Mouse (Mus musculus): ENCODE results near the gene Thap4. TPM values are rescaled to one million over a fixed set of nuclear protein-coding genes. Genes with fewer than 3 reads are reported as not detected.

Thap4 gene
- 42.9 and 56.5 TPM in 2 replicates for polyA plus RNA-seq (2016; fragmentation: Nextera tagmentation; extraction: Ambion mirVana)

DNA sequence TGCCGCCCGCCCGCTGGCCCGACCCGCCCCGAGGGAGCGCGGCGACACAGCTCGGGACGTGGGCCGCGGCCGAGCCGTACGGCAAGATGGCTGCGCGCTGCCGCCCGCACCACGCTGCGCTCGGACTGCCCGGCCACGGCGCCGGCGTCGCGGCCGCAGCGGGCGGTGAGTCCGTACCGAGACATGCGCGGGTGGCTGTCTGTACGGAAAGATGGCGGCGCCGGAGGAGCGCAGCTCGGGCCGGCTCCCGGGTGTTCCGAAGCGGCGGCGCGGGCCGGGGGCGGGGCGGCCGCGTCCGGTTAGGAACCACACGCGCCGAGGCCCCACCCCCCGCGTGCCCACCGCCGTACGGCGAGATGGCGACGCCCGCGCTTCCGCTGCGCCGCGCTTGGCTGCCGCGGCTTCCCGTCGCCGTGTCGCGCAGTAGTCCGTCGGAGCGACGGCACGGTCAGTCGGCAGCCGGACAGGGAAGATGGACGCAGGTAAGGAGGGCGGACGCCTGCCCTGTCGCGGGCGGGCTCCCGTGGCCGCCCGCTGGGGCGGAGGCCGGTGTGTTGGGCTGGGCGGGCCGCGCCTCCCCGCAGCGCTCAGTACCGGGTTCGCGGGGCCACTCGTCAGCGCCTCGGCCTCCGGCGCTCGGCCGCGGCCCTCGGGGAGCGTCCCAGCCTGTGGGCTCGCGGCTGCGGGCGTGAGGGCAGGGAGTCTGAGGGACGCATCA, at the start of gene Thap4:
Gene Thap4 (minus strand): TSS at position 292 of the 718 bp plus-strand sequence.
- H3K9me3 ChIP-seq, result no peaks in the 10 kb centered on the region
- peak; percentile 93 for DNase-seq (ENCODE audit: low spot score)
- no peaks in the 10 kb centered on the region for H3K27me3 ChIP-seq (ENCODE audit: insufficient read depth, poor library complexity, severe bottlenecking)
- peak within 1 kb of the TSS; percentile 96 for H3K27ac ChIP-seq
- H3K4me3 ChIP-seq, result peak within 1 kb of the TSS; percentile 96
- peaks cover 10% of the 10 kb centered on the region for H3K36me3 ChIP-seq
- WGBS, result under 1% methylated on average over 121 of the region's 121 CpGs
- H3K4me1 ChIP-seq, result 0 out of 2 replicates have a peak, but pooled peaks cover 3% of the 10 kb centered on the region

DNA sequence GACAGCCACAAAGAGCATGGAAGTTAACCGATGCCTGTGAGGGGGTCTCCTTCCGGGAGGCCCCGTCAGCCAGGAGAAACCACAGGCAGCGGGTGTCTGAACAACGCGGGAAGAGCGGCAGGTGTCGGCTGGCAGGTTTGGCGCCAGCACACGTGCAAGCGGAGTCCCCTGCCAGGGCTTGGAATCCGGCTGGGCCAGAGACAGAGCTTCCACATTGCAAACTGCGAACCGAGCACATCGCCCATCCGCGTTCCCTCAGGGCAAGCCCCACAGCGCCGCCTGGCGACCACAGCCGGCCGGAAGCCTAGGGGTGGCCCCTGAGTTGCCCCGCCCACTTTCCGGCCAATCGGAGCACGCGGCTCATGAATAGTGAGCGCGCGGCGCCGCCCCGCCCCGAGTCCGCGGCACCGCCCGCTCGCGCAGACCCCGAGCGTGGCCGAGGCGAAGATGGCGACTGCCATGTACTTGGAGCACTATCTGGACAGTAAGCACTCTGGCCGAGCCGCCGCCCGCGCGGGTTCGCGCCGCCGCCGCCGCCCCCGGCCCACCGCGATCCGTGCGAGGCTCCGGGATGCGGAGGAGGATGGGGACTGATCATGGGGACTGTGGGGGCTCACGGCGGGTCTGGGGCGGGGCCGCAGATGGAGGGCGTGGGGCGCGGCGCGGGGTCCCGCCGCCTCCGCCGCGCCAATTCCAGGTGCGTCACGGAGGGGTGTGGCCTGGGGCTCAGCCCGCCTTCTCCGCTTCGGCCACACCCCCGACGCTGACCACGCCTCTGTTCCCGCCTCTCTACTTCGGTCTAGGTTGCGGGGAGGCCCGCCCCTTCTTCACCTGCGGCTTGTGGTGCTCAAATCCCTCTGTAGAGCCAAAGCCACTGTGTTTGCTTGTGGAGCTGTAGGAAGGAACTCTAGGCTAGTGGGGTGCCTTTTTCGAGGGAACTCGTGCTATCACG, 49.2 kb upstream of the Thap4 start, which contains the start of gene Ing5:
Gene Ing5 (plus strand): TSS at position 410 of the 952 bp plus-strand sequence.
- under 1% methylated on average over 90 of the region's 94 CpGs for WGBS
- peak; percentile 99 for DNase-seq (ENCODE audit: low spot score)
- peaks cover 44% of the 10 kb centered on the region for H3K36me3 ChIP-seq

DNA sequence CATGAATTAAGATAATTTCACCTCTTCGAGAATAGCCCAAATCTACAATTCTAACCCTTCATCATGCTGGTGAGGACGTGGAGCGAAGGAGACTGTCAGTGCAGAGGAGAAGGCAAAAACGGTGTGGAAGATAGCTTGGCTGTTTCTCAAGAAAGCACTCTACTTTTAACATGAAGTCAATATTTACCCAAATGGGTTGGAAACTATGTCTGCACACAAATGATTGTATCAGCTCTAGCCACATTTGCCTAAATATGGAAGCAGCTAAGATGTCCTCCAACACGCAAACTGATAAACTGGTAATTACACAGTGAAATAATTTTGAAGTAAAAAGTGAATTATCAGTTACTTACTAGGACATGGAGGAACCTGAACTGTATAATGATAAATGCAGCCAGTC, 48.1 kb upstream of the Thap4 start:
- DNase-seq (ENCODE audit: low spot score), result no peak
- peak overlapping the region; percentile 98 for H3K27ac ChIP-seq
- 82% methylated on average over 5 of the region's 5 CpGs for WGBS
- peaks cover 44% of the 10 kb centered on the region for H3K36me3 ChIP-seq
- H3K4me1 ChIP-seq, result peaks cover 31% of the 10 kb centered on the region
- no peaks in the 10 kb centered on the region for H3K27me3 ChIP-seq (ENCODE audit: insufficient read depth, poor library complexity, severe bottlenecking)
- no peaks in the 10 kb centered on the region for H3K9me3 ChIP-seq
- H3K4me3 ChIP-seq, result peak overlapping the region; percentile 82

More for the DNA sequence above, 49.2 kb upstream of the Thap4 start, which contains the start of gene Ing5:
- Histone ChIP-seq H3K4me1 (peaks cover 31% of the 10 kb centered on the region), H3K9me3 (no peaks in the 10 kb centered on the region), H3K27me3 (ENCODE audit: insufficient read depth, poor library complexity, severe bottlenecking) (no peaks in the 10 kb centered on the region), H3K4me3 (peak within 1 kb of the TSS; percentile 82), H3K27ac (peak within 1 kb of the TSS; percentile 98)

DNA sequence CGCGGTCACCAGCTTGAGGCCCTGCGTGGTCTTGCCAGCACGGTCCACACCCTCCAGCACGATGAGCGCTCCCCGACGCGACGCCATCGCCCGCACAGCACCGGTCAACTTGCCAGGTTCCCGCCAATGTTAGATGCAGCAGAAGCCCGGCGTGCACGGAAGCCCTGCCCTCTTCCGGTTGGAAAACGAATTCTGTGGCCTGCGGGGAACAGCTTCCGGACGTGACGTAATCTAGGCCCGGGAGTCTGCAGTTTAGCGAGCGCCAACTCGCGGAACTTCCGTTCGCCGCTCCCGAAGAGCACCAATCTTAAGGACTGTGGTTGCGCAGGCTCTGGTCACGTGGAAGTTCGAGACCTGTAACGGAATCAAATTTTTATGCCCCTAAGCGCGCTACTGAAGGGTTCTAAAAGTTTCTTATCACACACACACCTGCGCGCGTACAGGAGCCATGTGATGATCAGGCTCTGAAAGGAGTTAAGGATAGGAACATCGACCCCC, 47.1 kb upstream of the Thap4 start, which contains the start of gene Dtymk:
Gene Dtymk (minus strand): TSS at position 194 of the 498 bp plus-strand sequence.
- peak within 1 kb of the TSS; percentile 82 for H3K4me3 ChIP-seq
- H3K9me3 ChIP-seq, result no peaks in the 10 kb centered on the region
- peak; percentile 98 for DNase-seq (ENCODE audit: low spot score)
- under 1% methylated on average over 42 of the region's 42 CpGs for WGBS
- H3K27me3 ChIP-seq (ENCODE audit: insufficient read depth, poor library complexity, severe bottlenecking), result no peaks in the 10 kb centered on the region
- H3K27ac ChIP-seq, result peak within 1 kb of the TSS; percentile 94
- peaks cover 31% of the 10 kb centered on the region for H3K4me1 ChIP-seq
- peaks cover 49% of the 10 kb centered on the region for H3K36me3 ChIP-seq

DNA sequence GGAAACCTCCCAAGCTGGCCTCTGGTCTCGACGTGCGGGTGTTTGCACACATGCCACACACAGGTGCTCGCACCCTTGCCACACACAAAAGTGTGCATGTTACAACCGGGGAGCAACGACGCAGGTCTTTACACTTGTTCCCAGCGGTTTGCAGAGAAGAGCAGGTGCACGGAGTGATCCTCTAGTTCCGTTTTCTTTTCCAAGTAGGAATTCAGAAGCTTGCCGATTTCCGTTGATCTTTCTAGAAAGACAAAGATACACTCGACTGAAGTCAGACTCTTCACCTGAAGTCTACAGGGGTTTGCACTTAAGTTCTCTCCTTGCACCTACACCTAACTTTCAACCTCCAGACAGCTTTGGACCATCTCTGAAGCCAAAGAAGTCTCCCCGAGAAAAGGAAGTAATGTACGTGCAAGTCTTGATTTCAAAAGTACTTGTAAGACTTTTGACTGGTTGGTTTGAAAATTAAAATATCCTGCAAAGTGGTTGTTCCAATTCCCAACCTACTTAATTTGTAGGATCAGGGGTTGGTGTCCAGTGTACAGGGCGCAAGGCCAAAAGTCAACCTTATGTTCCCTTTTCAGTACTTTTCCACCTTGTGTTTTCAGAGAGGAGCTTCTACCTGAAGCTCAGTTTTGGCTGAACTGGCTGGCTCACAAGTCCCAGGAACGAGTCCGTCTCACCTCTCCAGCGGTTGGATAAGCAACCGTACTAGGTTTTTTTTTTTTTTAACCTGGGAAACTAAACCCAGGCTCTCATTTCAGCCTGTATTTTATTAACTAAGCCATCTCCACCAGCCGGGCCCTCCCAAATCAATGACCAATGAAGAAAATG, 46.2 kb upstream of the Thap4 start:
- no peak for DNase-seq (ENCODE audit: low spot score)
- Histone ChIP-seq H3K27me3 (ENCODE audit: insufficient read depth, poor library complexity, severe bottlenecking) (no peaks in the 10 kb centered on the region), H3K4me3 (peak overlapping the region; percentile 82), H3K27ac (peak overlapping the region; percentile 94), H3K36me3 (peaks cover 42% of the 10 kb centered on the region), H3K4me1 (peaks cover 30% of the 10 kb centered on the region), H3K9me3 (no peaks in the 10 kb centered on the region)
- WGBS, result 74% methylated on average over 21 of the region's 21 CpGs

DNA sequence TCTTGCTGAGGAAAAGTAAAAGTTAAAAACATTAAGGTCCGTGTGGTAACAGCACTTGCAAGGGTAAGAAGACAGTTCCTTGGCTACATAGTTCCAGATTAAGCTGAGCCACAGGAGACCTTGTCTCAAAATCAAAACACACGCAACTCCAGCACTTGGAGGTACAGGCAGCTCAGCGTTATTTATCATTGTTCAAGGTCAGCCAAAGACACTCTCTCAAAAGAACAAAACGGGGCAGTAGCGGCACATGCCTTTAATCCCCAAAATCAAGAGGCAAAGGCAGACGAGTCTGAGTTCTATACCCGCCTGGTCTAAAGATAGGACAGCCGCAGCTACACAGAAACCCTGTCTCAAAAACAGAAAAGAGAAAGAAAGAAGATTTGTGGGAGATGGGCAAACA, 41.2 kb upstream of the Thap4 start:
- H3K27ac ChIP-seq, result peak overlapping the region; percentile 13; the same call in 1 of the 2 replicates
- WGBS, result 73% methylated on average over 8 of the region's 8 CpGs

DNA sequence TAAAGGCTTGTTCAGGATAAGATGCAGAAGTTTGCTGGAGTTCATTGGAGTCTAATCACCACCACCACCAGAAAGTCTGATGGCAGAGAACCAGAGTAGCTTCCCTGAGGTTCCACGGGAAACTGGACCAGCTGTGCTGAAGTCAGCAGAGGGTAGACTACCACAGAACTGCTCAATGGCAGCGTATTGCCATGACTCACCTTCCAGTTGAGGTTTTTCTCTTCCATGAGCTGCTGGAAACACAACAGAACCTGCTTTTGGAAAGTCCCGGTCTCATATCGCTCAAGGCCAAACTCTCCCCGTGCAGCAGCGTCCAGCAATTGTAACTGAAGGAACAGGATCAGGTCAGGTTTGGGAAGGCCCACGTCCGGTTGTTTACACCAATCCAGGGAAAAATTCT, 39.9 kb upstream of the Thap4 start:
- Histone ChIP-seq H3K27ac (no peak overlapping the region), H3K4me1 (no peaks in the 10 kb centered on the region), H3K4me3 (no peak overlapping the region), H3K27me3 (ENCODE audit: insufficient read depth, poor library complexity, severe bottlenecking) (no peaks in the 10 kb centered on the region), H3K36me3 (peaks cover 88% of the 10 kb centered on the region), H3K9me3 (no peaks in the 10 kb centered on the region)
- DNase-seq (ENCODE audit: low spot score), result no peak
- 92% methylated on average over 8 of the region's 8 CpGs for WGBS

More for the DNA sequence above, 41.2 kb upstream of the Thap4 start:
- Histone ChIP-seq H3K36me3 (peaks cover 87% of the 10 kb centered on the region), H3K27me3 (ENCODE audit: insufficient read depth, poor library complexity, severe bottlenecking) (no peaks in the 10 kb centered on the region), H3K4me3 (no peak overlapping the region), H3K4me1 (no peaks in the 10 kb centered on the region), H3K9me3 (no peaks in the 10 kb centered on the region)
- DNase-seq (ENCODE audit: low spot score), result no peak

DNA sequence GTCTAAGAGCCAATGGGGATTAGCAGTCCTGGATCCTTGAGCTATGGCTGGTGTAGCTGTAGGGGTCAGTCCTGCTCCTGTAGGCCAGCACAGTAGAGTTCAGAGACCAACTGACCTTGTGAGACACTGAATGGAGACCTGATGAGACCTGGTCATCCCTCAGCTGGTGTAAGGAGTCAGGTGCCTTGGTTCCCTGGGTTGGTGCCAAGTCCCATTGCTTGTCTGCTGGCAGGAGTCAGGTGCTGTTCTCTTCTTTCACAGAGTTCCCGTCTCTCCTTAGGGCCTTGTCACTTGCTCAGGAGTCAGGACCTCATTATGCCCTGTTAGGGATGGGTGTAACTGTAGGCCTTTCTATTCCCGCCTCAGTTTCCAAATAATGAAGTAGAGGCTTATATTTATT, 32.2 kb upstream of the Thap4 start:
- Histone ChIP-seq H3K27ac (no peak overlapping the region), H3K4me3 (no peak overlapping the region), H3K36me3 (peaks cover 96% of the 10 kb centered on the region), H3K4me1 (no peaks in the 10 kb centered on the region), H3K9me3 (no peaks in the 10 kb centered on the region), H3K27me3 (ENCODE audit: insufficient read depth, poor library complexity, severe bottlenecking) (no peaks in the 10 kb centered on the region)
- DNase-seq (ENCODE audit: low spot score), result no peak
- 84% methylated on average over 2 of the region's 2 CpGs for WGBS

DNA sequence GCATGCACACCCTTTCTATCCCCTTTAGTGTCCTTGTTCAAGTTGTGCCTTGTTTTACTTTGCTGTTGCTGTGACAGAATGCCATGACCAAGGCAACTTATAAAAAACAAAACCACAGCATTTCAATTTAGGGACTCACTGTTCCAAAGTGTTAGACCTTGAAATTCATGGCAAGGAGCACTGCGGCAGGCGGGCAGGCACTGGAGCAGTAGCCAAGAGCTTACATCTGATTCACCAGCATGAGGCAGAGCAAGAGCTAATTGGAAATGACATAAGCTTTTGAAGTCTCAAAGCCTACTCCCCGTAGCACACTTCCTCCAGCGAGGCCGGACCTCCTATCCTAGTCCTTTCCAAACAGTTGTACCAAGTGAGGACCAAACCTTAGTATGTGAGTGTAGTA, 22.0 kb upstream of the Thap4 start:
- H3K27ac ChIP-seq, result no peak overlapping the region
- no peaks in the 10 kb centered on the region for H3K9me3 ChIP-seq
- H3K4me3 ChIP-seq, result no peak overlapping the region
- peaks cover 81% of the 10 kb centered on the region for H3K36me3 ChIP-seq
- DNase-seq (ENCODE audit: low spot score), result no peak
- WGBS, result 89% methylated on average over 5 of the region's 5 CpGs
- no peaks in the 10 kb centered on the region for H3K27me3 ChIP-seq (ENCODE audit: insufficient read depth, poor library complexity, severe bottlenecking)
- H3K4me1 ChIP-seq, result no peaks in the 10 kb centered on the region

DNA sequence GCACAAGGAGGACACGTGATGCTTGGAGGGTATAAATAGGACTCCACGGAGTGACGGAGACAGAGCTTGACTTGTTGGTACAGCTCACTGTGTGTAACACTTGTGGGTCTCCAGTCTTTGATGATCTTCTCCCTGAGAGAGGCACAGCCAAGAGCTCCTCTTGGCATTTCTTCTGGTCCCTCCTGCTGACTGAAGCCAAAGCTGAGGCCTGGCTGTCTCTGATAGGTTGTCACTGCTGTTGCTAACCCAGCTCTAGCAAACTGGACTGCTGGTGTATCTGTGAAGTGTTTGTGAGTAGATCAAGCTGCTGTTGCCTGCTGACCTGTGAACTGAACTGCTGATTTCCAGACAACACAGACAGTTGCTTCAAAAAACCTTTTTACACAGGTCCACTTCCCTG, 15.2 kb upstream of the Thap4 start:
- 92% methylated on average over 3 of the region's 3 CpGs for WGBS
- no peaks in the 10 kb centered on the region for H3K9me3 ChIP-seq
- no peaks in the 10 kb centered on the region for H3K4me1 ChIP-seq
- H3K36me3 ChIP-seq, result peaks cover 63% of the 10 kb centered on the region
- no peak overlapping the region for H3K4me3 ChIP-seq
- no peak for DNase-seq (ENCODE audit: low spot score)
- H3K27ac ChIP-seq, result no peak overlapping the region
- H3K27me3 ChIP-seq (ENCODE audit: insufficient read depth, poor library complexity, severe bottlenecking), result no peaks in the 10 kb centered on the region

DNA sequence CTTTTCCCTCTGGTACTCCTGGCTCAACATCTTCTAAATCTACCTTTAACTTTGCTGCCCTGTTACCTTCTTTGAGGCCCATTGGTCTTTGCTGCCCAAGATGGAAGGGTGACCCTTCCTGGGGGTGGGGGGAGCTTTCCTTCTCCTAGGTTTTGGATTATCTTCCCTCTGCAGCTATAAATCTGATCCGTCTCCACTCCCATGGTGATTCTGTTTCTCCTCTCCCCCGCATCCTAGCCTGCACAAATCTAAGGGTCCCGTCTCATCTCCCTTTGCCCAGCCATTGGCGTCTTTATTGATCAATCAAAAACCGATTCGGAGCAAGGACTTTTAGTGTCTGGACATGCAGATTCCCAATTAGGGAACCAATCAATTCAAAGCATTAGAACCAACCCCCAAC, 12.9 kb upstream of the Thap4 start:
- WGBS, result 95% methylated on average over 6 of the region's 6 CpGs
- no peak overlapping the region for H3K4me3 ChIP-seq
- H3K4me1 ChIP-seq, result no peaks in the 10 kb centered on the region
- H3K36me3 ChIP-seq, result peaks cover 42% of the 10 kb centered on the region
- H3K27ac ChIP-seq, result no peak overlapping the region
- H3K27me3 ChIP-seq (ENCODE audit: insufficient read depth, poor library complexity, severe bottlenecking), result no peaks in the 10 kb centered on the region
- DNase-seq (ENCODE audit: low spot score), result no peak
- H3K9me3 ChIP-seq, result no peaks in the 10 kb centered on the region
